Mouse (Mus musculus) heart, adult 2 months (tissue): ENCODE results near the gene Gm20388. TPM values are rescaled to one million over a fixed set of nuclear protein-coding genes. Genes with fewer than 3 reads are reported as not detected.
"Not testable (repeated sequence)": the region's sequence is repeated elsewhere in the genome, so short reads cannot be mapped to it uniquely, and the experiment has no call there.

ENCODE experiments used
- DNase-seq, 2 experiments: peaks; one replicate each; pipeline ENCODE4 v3.0.0; 2021
- H3K27ac ChIP-seq: fragments of 200-600 bp; 2 replicates; pipeline ENCODE4 v1.8.1; 2022
- H3K27me3 ChIP-seq: fragments of 200-500 bp; 2 replicates; pipeline ENCODE4 v1.6.1; 2012; ENCODE audit warnings: mild to moderate bottlenecking, low read length, inconsistent platforms, mixed read lengths; ENCODE audit not compliant: control insufficient read depth, insufficient read depth
- H3K36me3 ChIP-seq: fragments of 200-500 bp; 2 replicates; pipeline ENCODE4 v1.6.1; 2012; ENCODE audit warnings: low read length, inconsistent platforms; ENCODE audit not compliant: control insufficient read depth, insufficient read depth
- H3K4me1 ChIP-seq: fragments of 200-500 bp; 2 replicates; pipeline ENCODE4 v1.6.1; 2011; ENCODE audit warnings: low read length; ENCODE audit not compliant: control insufficient read depth, insufficient read depth
- H3K4me3 ChIP-seq: fragments of 200-600 bp; 2 replicates; pipeline ENCODE4 v1.8.1; 2022
- H3K79me2 ChIP-seq: fragments of 200-500 bp; replicated peaks from 2 replicates; pipeline ENCODE4 v1.6.1; 2012; ENCODE audit warnings: mild to moderate bottlenecking, inconsistent platforms, low read length, moderate library complexity, mixed read lengths; ENCODE audit not compliant: control insufficient read depth, insufficient read depth
- H3K9ac ChIP-seq: fragments of 200-500 bp; 2 replicates; pipeline ENCODE4 v1.6.1; 2012; ENCODE audit warnings: low read depth, mild to moderate bottlenecking, control low read depth, inconsistent platforms, low read length, mixed read lengths
- CTCF ChIP-seq: fragments of 200-600 bp; IDR thresholded peaks from 2 replicates; pipeline ENCODE4 v1.8.1; 2022; ENCODE audit warnings: antibody characterized with exemption, mild to moderate bottlenecking, moderate library complexity
- EP300 ChIP-seq: fragments of 200-500 bp; IDR thresholded peaks from 2 replicates; pipeline ENCODE4 v1.6.1; 2011; ENCODE audit warnings: low read depth, low read length, control low read depth; ENCODE audit not compliant: insufficient read depth
- POLR2A ChIP-seq: fragments of 200-500 bp; IDR thresholded peaks from 2 replicates; pipeline ENCODE4 v1.6.1; 2011; ENCODE audit warnings: mild to moderate bottlenecking, low read depth, low read length, control low read depth; ENCODE audit not compliant: insufficient read depth
- WGBS: fragments of 180-500 bp; shearing (Covaris S2); methylation state at CpG from one replicate; pipeline ENCODE4 v1.1.7; 2018; 5-methylcytosine and 5-hydroxymethylcytosine counted together
- intact Hi-C: fragments of 180-260 bp; cut with DNase I; formaldehyde crosslinking; loops from one replicate; pipeline ENCODE4 v1.15.1; 2025
- polyA plus RNA-seq: library from polyadenylated mRNA; depleted of rRNA; stranded (reverse); fragments of >200 nt; gene quantifications from 2 replicates; pipeline ENCODE4 v1.2.3, GENCODE M21; 2012
- total RNA-seq, 2 experiments: library from RNA; stranded (reverse); gene quantifications; 2 replicates each; pipeline ENCODE4 v1.2.3; 2021

Gene Gm20388
- total and polyA plus RNA-seq, 3 experiments, result 1.8 to 32.3 TPM; not detected in 1

GRCm38 (mm10) chr8:122319708-122320075 is 2409.1 kb downstream of the Gm20388 start:
- no peak overlapping the region for H3K4me3 ChIP-seq
- H3K36me3 ChIP-seq, result no peaks in the 10 kb centered on the region
- TF ChIP-seq CTCF (no peak), EP300 (no peak), POLR2A (no peak)
- H3K79me2 ChIP-seq, result no peaks in the 10 kb centered on the region; the same call in 1 of the 2 replicates
- peaks cover 27% of the 10 kb centered on the region for H3K4me1 ChIP-seq
- no peak overlapping the region for H3K9ac ChIP-seq
- 89% methylated on average over 7 of the region's 7 CpGs for WGBS
- intact Hi-C loops, result no loop called here
- no peak for DNase-seq
- H3K27me3 ChIP-seq, result no peaks in the 10 kb centered on the region
- no peak overlapping the region for H3K27ac ChIP-seq

- H3K36me3 ChIP-seq, result no peaks in the 10 kb centered on the region
- no peaks in the 10 kb centered on the region; the same call in 1 of the 2 replicates for H3K79me2 ChIP-seq
- H3K27ac ChIP-seq, result no peak overlapping the region
- intact Hi-C loops, result no loop called here
- no peak for TF ChIP-seq POLR2A
- no peak for TF ChIP-seq EP300
- no peak overlapping the region for H3K9ac ChIP-seq
- DNase-seq, result no peak
- H3K27me3 ChIP-seq, result no peaks in the 10 kb centered on the region
- H3K4me1 ChIP-seq, result peaks cover 21% of the 10 kb centered on the region
- WGBS, result 70% methylated on average over 3 of the region's 3 CpGs
- H3K4me3 ChIP-seq, result no peak overlapping the region
Measured at GRCm38 (mm10) chr8:122320541-122320940, 2409.9 kb downstream of the Gm20388 start.

- H3K4me1 ChIP-seq, result peaks cover 20% of the 10 kb centered on the region
- TF ChIP-seq CTCF (no peak), EP300 (no peak), POLR2A (no peak)
- no peak overlapping the region for H3K27ac ChIP-seq
- no peaks in the 10 kb centered on the region for H3K27me3 ChIP-seq
- no peak for DNase-seq
- H3K79me2 ChIP-seq, result no peaks in the 10 kb centered on the region; the same call in 1 of the 2 replicates
- H3K36me3 ChIP-seq, result no peaks in the 10 kb centered on the region
- intact Hi-C loops, result no loop called here
- H3K4me3 ChIP-seq, result no peak overlapping the region
- WGBS, result 52% methylated on average over 10 of the region's 10 CpGs
- no peak overlapping the region for H3K9ac ChIP-seq
Measured at GRCm38 (mm10) chr8:122321455-122321921, 2410.8 kb downstream of the Gm20388 start.

DNA sequence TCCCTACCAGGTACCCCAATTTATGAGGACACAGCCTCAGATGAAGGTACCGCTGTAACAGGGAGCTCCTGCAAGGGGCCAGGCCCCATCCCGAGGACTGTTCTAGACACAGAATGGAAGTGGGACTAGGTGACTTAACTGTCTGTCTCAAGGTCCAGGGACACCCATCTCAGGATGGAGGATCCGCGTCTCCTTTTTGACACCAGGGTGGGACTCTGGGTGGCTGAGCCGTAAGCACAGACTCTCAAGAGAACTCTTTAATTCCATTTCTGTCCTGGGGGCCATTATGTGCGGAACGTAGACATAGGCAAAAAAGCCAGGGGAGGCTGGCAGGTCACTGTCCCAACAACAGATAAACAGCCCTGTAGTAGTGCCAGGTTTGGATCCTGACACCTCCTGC is 2411.5 kb downstream of the Gm20388 start:
- no peak for TF ChIP-seq POLR2A
- no peak for TF ChIP-seq CTCF
- no peak for TF ChIP-seq EP300
- H3K79me2 ChIP-seq, result no peaks in the 10 kb centered on the region; the same call in 1 of the 2 replicates
- no peak overlapping the region for H3K27ac ChIP-seq
- no peak overlapping the region for H3K9ac ChIP-seq
- H3K36me3 ChIP-seq, result no peaks in the 10 kb centered on the region
- WGBS, result 89% methylated on average over 7 of the region's 7 CpGs
- peaks cover 17% of the 10 kb centered on the region for H3K4me1 ChIP-seq
- intact Hi-C loops, result no loop called here
- no peak for DNase-seq
- H3K4me3 ChIP-seq, result no peak overlapping the region
- no peaks in the 10 kb centered on the region for H3K27me3 ChIP-seq

DNA sequence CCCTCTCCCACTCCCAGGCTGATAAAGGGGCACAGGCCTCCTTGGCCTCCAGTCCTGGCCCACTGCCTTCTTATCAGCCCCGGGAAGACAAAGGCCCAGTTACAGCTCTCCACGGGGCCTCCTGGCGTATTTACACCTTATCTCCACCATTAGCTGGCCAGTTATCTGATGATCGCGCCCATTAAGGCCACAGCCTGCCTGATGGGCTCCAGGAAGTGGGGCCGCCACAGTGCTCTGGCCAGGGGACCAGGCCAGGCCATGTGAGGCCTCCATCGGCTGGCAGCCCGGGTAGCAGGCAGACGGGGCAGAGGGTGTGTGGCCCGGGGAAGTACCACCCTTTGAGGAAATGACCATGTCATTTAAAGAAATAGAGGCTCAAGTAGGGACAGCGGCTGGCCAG is 2412.2 kb downstream of the Gm20388 start:
- H3K4me3 ChIP-seq, result no peak overlapping the region
- TF ChIP-seq POLR2A (no peak), CTCF (no peak), EP300 (no peak)
- H3K27ac ChIP-seq, result no peak overlapping the region; the same call in 1 of the 2 replicates
- H3K36me3 ChIP-seq, result no peaks in the 10 kb centered on the region
- H3K79me2 ChIP-seq, result no peaks in the 10 kb centered on the region; the same call in 1 of the 2 replicates
- H3K27me3 ChIP-seq, result no peaks in the 10 kb centered on the region
- WGBS, result 27% methylated on average over 11 of the region's 11 CpGs
- no peak for DNase-seq
- no peak overlapping the region for H3K9ac ChIP-seq
- intact Hi-C loops, result no loop called here
- H3K4me1 ChIP-seq, result peaks cover 15% of the 10 kb centered on the region

DNA sequence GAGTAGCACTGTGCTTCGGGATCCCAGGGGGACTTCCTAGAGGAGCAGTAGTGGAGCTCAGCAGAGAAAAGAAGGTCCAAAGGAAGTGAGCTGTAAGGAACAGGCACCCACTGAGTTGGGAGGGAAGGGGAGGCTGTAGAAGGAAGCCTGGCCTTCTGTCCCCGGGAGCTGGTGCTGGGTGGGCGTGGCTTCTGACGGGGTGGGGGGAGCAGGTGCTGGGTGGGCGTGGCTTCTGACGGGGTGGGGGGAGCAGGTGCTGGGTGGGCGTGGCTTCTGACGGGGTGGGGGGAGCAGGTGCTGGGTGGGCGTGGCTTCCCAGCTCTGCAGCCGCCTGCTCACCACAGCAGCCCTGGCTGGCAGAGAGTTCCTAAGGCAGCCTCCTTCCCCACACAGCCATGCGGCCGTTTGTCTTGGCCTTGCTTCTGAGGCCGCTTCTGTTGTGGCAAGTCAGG is 2413.3 kb downstream of the Gm20388 start:
- H3K9ac ChIP-seq, H3K36me3 ChIP-seq, H3K79me2 ChIP-seq, DNase-seq, intact Hi-C loops, H3K27me3 ChIP-seq, H3K27ac ChIP-seq, H3K4me3 ChIP-seq: not testable (repeated sequence)
- H3K4me1 ChIP-seq, result peaks cover 14% of the 10 kb centered on the region
- 24% methylated on average over 9 of the region's 13 CpGs for WGBS
